Mouse (Mus musculus) cerebellum, adult 11 months (tissue): Measurements from ENCODE around the gene Bmper.

ENCODE experiments used
- DNase-seq: peaks from one replicate; pipeline ENCODE4 v3.0.0; 2022

Bmper gene

GRCm38 (mm10) chr9:23378731-23379170 is 155.9 kb downstream of the Bmper start:
- DNase-seq: no peak

- DNase-seq: no peak
Measured at GRCm38 (mm10) chr9:23380171-23380835, 157.4 kb downstream of the Bmper start.

- peak; percentile 82 for DNase-seq
Measured at GRCm38 (mm10) chr9:23383291-23383690, 160.4 kb downstream of the Bmper start.

GRCm38 (mm10) chr9:23383837-23384236 is 161.0 kb downstream of the Bmper start:
- DNase-seq: peak; percentile 9

GRCm38 (mm10) chr9:23384880-23385279 is 162.0 kb downstream of the Bmper start:
- no peak for DNase-seq

GRCm38 (mm10) chr9:23386201-23386600 is 163.3 kb downstream of the Bmper start:
- no peak for DNase-seq

- DNase-seq: no peak
Measured at GRCm38 (mm10) chr9:23390118-23390517, 167.2 kb downstream of the Bmper start.

GRCm38 (mm10) chr9:23394652-23395317 is 171.9 kb downstream of the Bmper start:
- DNase-seq: no peak

GRCm38 (mm10) chr9:23396186-23396585 is 173.3 kb downstream of the Bmper start:
- DNase-seq: no peak

- DNase-seq: no peak
Measured at GRCm38 (mm10) chr9:23397876-23398275, 175.0 kb downstream of the Bmper start.

- DNase-seq: no peak
Measured at GRCm38 (mm10) chr9:23399638-23400284, 176.9 kb downstream of the Bmper start.

GRCm38 (mm10) chr9:23407416-23407815 is 184.5 kb downstream of the Bmper start:
- DNase-seq: no peak

GRCm38 (mm10) chr9:23407935-23408781 is 185.3 kb downstream of the Bmper start:
- DNase-seq: no peak

- no peak for DNase-seq
Measured at GRCm38 (mm10) chr9:23410567-23410966, 187.7 kb downstream of the Bmper start.

GRCm38 (mm10) chr9:23412956-23413355 is 190.1 kb downstream of the Bmper start:
- DNase-seq: no peak

GRCm38 (mm10) chr9:23419107-23419506 is 196.2 kb downstream of the Bmper start:
- DNase-seq: no peak

- DNase-seq: no peak
Measured at GRCm38 (mm10) chr9:23423748-23424147, 200.9 kb downstream of the Bmper start.

GRCm38 (mm10) chr9:23432631-23433030 is 209.8 kb downstream of the Bmper start:
- DNase-seq: no peak

GRCm38 (mm10) chr9:23433238-23433637 is 210.4 kb downstream of the Bmper start:
- no peak for DNase-seq

- DNase-seq: no peak
Measured at GRCm38 (mm10) chr9:23436751-23437150, 213.9 kb downstream of the Bmper start.

- DNase-seq: no peak
Measured at GRCm38 (mm10) chr9:23438662-23439061, 215.8 kb downstream of the Bmper start.

- DNase-seq: no peak
Measured at GRCm38 (mm10) chr9:23442168-23442567, 219.3 kb downstream of the Bmper start.

GRCm38 (mm10) chr9:23444975-23445374 is 222.1 kb downstream of the Bmper start:
- DNase-seq: no peak
